Mouse (Mus musculus) mouse embryonic stem cell (cell line): Measurements from ENCODE around the gene Mrgbp.

Source experiments
- in situ Hi-C, 2 experiments: fragments of 300-500 bp; cut with MboI; formaldehyde crosslinking; loops; 1 replicate in 1 of 2; 3 replicates in 1 of 2; pipeline ENCODE4 v1.14.3; 2019 to 2020; ENCODE audit warnings: low sequenced_read_pairs in 2 of 2, low pct_unique_long_range_greater_than_20kb in 1 of 2, mixed read lengths in 1 of 2; ENCODE audit not compliant: unreplicated experiment in 1 of 2

Gene Mrgbp

GRCm38 (mm10) chr2:180581002-180581401, at the start of gene Mrgbp:
TSS of gene Mrgbp (plus strand) at chr2:180581304.
- in situ Hi-C loops: loop anchor here in 1 of 2 experiments (5.0 kb wide), 1 partner anchor 186 kb away; no protein-coding TSS in a partner anchor

- in situ Hi-C loops: no loop called here
These were observed 49.3 kb upstream of the Mrgbp start for GRCm38 (mm10) chr2:180531671-180532385.

- in situ Hi-C loops: no loop called here
These were observed 48.6 kb upstream of the Mrgbp start for GRCm38 (mm10) chr2:180532386-180532995.

GRCm38 (mm10) chr2:180533237-180533636, 47.9 kb upstream of the Mrgbp start:
- in situ Hi-C loops: no loop called here

- in situ Hi-C loops: no loop called here
These were observed 37.4 kb upstream of the Mrgbp start for GRCm38 (mm10) chr2:180543675-180544074.

- in situ Hi-C loops: no loop called here
These were observed 36.1 kb upstream of the Mrgbp start for GRCm38 (mm10) chr2:180545046-180545445.

GRCm38 (mm10) chr2:180547384-180548106, 33.6 kb upstream of the Mrgbp start:
- in situ Hi-C loops: no loop called here

GRCm38 (mm10) chr2:180552340-180552739, 28.8 kb upstream of the Mrgbp start:
- in situ Hi-C loops: loop anchor here in 1 of 2 experiments (10.0 kb wide), 1 partner anchor 68 kb away; no protein-coding TSS in a partner anchor

- in situ Hi-C loops: loop anchor here (5.0 to 10.0 kb wide), 2 partner anchors 70 to 83 kb away; no protein-coding TSS in a partner anchor
These were observed 25.9 kb upstream of the Mrgbp start for GRCm38 (mm10) chr2:180555219-180555618.

- in situ Hi-C loops: loop anchor here (5.0 to 10.0 kb wide), 2 partner anchors 72 to 84 kb away; no protein-coding TSS in a partner anchor
These were observed 24.6 kb upstream of the Mrgbp start for GRCm38 (mm10) chr2:180556470-180556869.

GRCm38 (mm10) chr2:180560245-180560644, 20.9 kb upstream of the Mrgbp start:
- in situ Hi-C loops: no loop called here

- in situ Hi-C loops: no loop called here
These were observed 19.0 kb upstream of the Mrgbp start for GRCm38 (mm10) chr2:180562146-180562545.

GRCm38 (mm10) chr2:180563296-180563695, 17.8 kb upstream of the Mrgbp start:
- in situ Hi-C loops: no loop called here

- in situ Hi-C loops: no loop called here
These were observed 17.3 kb upstream of the Mrgbp start for GRCm38 (mm10) chr2:180563841-180564240.

GRCm38 (mm10) chr2:180566240-180566913, 14.7 kb upstream of the Mrgbp start:
- in situ Hi-C loops: no loop called here

GRCm38 (mm10) chr2:180569028-180569643, 12.0 kb upstream of the Mrgbp start:
- in situ Hi-C loops: no loop called here

GRCm38 (mm10) chr2:180576482-180576881, 4.6 kb upstream of the Mrgbp start:
- in situ Hi-C loops: loop anchor here in 1 of 2 experiments (10.0 kb wide), 2 partner anchors 188 to 222 kb away; no protein-coding TSS in a partner anchor

- in situ Hi-C loops: loop anchor here in 1 of 2 experiments (10.0 kb wide), 2 partner anchors 186 to 224 kb away; no protein-coding TSS in a partner anchor
These were observed 2.4 kb upstream of the Mrgbp start for GRCm38 (mm10) chr2:180578686-180579085.
